Mouse (Mus musculus) heart, adult 11 months (tissue): ENCODE measurements at regions not wholly inside any gene's neighbourhood (a gene's known extent, or its start where the extent isn't known, plus 50 kb on each side); places are given as distances from the start of the nearest gene placed in this dataset.

Experiments used
- DNase-seq: peaks from one replicate; pipeline ENCODE4 v3.0.0; 2022

DNA sequence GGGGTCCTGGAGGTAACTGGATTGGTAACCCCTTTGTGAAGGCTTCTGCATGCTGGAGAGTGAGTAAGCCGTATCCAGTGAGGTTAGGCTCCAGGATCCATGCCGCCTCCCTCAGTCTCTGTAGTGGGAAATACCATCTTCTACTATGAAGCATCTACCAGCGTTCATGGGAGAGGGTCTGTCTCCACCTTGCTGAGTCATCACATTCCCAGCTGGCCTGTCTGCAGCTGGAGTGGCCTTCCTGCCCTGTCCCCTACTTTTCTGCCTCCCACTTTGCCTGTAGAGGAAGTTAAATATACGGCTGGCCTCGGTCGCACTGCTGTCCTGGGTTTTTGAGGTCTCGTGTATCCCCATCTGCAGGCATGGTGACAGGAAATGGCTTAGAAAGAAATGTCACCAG lies 78.0 kb upstream of the Sec14l1 start:
- DNase-seq, result no peak

DNA sequence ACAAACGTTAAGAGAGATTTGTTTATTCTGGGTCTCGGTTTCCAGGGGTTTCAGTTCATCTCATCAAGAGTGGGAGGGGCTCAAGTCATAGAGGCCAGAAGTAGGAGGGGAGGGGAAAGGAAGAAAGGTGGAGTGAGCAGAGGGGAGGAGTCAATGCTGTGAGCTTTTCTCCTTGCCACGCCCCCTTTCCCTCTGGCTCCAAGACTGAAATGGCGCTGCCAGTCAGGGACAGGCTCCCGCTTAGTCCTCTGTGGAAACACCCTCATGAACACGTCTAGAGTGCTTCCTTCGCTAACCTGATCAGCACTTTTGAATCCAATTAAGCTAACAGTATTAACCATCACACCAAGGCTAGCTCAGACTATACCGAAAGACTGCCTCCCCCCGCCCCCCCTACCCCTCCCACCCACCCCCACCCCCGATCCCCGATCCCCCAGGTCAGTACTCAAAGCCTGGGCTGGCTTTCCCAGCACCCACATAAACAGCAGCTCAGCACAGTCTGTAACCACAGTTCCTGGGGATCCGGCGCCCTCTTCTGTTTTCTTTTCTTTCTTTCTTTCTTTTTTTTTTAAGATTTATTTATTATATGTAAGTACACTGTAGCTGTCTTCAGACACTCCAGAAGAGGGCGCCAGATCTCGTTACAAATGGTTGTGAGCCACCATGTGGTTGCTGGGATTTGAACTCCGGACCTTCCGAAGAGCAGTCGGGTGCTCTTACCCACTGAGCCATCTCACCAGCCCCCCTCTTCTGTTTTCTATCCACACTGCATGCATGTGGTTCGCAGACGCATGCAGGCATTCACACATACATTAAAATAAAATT lies 76.5 kb upstream of the Sec14l1 start:
- no peak for DNase-seq

DNA sequence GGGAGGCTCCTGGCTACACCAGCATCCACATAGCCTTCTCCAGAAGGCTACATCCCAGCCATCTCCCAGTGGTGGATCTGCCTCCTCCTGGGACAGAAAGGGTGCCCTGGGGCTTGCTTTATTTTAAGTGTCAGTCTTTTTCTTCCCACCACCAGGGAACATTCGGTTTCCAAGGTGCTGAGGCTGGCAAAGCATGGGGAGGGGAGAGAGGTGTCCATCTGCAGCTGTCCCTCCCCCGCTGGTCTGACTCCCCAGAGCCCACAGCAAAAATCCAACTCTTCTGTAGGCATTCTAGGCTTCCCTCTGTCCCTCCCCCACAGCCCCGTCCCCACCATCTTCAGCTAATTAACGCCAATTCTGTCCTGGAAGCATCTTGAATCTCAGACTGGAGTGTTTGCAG lies 74.1 kb upstream of the Sec14l1 start:
- DNase-seq, result no peak

DNA sequence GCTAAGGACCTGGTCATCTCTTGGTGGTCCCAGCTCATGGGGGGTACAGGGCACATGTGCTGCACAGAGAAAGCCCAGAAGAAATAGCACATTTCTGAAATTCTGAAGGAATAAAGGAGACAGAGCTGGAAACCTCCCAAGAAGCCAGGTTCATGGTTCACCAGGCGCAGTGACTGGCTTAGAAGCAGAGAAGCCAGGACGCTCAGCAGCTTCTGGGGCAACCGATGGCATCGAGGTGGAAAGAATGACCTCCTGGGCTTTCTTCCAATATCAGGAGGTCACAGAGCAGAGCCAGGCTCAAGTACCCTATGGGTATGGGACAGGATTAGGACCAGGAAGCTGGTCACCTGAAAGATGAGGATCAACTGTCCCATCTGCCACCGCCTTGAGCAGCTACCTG lies 72.6 kb upstream of the Sec14l1 start:
- DNase-seq, result no peak

GRCm38 (mm10) chr11:117043524-117043923 lies 71.4 kb upstream of the Sec14l1 start:
- DNase-seq, result no peak

- DNase-seq, result no peak
These were observed 70.2 kb upstream of the Sec14l1 start for GRCm38 (mm10) chr11:117044731-117045130.

GRCm38 (mm10) chr11:117046636-117047035 lies 68.3 kb upstream of the Sec14l1 start:
- no peak for DNase-seq

GRCm38 (mm10) chr11:117047172-117047950 lies 67.6 kb upstream of the Sec14l1 start:
- DNase-seq, result peak; percentile 97

GRCm38 (mm10) chr11:117048911-117049310 lies 66.1 kb upstream of the Sec14l1 start:
- DNase-seq, result no peak

- no peak for DNase-seq
These were observed 64.2 kb upstream of the Sec14l1 start for GRCm38 (mm10) chr11:117050788-117051187.

- peak; percentile 92 for DNase-seq
These were observed 58.0 kb upstream of the Sec14l1 start for GRCm38 (mm10) chr11:117056958-117057357.

GRCm38 (mm10) chr11:117057451-117057850 lies 57.5 kb upstream of the Sec14l1 start:
- no peak for DNase-seq

- no peak for DNase-seq
These were observed 55.8 kb upstream of the Sec14l1 start for GRCm38 (mm10) chr11:117059120-117059519.

DNA sequence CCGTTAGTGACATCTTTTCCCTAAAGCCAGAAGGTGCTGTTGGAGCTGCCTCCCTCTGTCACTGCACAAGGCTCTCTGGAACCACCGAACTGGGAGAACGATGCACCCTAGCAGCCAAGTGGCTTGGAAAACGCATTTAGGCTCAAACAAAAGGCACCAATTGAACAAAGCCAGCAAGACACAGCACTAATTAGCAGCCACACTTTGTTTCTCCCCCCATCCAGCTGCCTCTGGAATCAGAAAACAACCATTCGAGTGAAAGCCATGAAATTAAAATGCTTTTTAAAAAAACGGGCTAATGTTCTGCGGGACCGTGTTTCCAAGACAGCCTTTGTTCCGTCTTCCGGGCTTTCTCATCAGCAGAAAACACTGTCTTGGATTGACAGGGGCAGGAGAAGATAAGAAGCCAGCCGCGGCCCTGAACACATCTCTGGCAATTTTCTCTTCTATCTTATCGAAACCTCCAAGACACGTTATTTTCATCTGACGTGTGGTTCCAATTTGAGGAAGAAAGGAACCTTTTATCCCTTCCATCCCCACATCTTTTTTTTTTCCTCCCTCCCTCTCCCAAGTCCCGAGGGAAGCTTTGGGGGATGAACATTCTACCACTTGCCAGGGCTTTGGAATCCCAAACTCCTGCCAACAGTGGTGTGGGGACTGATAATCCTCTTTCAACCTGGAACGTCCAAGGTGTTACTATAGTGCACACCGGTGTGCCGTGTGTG lies 54.8 kb upstream of the Sec14l1 start:
- no peak for DNase-seq

- no peak for DNase-seq
These were observed 54.1 kb upstream of the Sec14l1 start for GRCm38 (mm10) chr11:117060706-117061337.

- no peak for DNase-seq
These were observed 52.0 kb upstream of the Sec14l1 start for GRCm38 (mm10) chr11:117062772-117063499.
